Mouse (Mus musculus): Measurements from ENCODE around the gene Cd40. TPM values are rescaled to one million over a fixed set of nuclear protein-coding genes. Genes with fewer than 3 reads are reported as not detected.
A peak's percentile ranks its signal among the peaks of the same experiment; 100 is the strongest.

Gene Cd40
- polyA plus RNA-seq, 1 experiment from 2014 or later, result 7.1 TPM

- peaks cover 14% of the 10 kb centered on the region; the same call in 1 of the 2 replicates for H3K4me1 ChIP-seq
- H3K9ac ChIP-seq, result no peak overlapping the region
- H3K4me2 ChIP-seq, result no peak overlapping the region
- no peak for ATAC-seq (ENCODE audit: insufficient read depth, low FRiP score, low read depth)
- no peak overlapping the region for H3K27ac ChIP-seq
- no peaks in the 10 kb centered on the region for H3K9me3 ChIP-seq
- 0 out of 2 replicates have a peak, but pooled peaks cover 7% of the 10 kb centered on the region for H3K27me3 ChIP-seq (replicated peaks)
- H3K36me3 ChIP-seq, result no peaks in the 10 kb centered on the region
- WGBS, result 86% methylated on average over 4 of the region's 4 CpGs
- H3K4me3 ChIP-seq (replicated peaks), result no peak overlapping the region
Observed at GRCm38 (mm10) chr2:165059961-165060360, 4.5 kb downstream of the Cd40 start.

GRCm38 (mm10) chr2:165061638-165062433 lies 6.4 kb downstream of the Cd40 start:
- Histone ChIP-seq H3K9ac (no peak overlapping the region), H3K27ac (no peak overlapping the region), H3K4me3 (replicated peaks) (no peak overlapping the region), H3K9me3 (no peaks in the 10 kb centered on the region), H3K4me2 (no peak overlapping the region; the same call in 1 of the 2 replicates), H3K4me1 (0 out of 2 replicates have a peak, but pooled peaks cover 5% of the 10 kb centered on the region), H3K36me3 (no peaks in the 10 kb centered on the region), H3K27me3 (replicated peaks) (0 out of 2 replicates have a peak, but pooled peaks cover under 1% of the 10 kb centered on the region)
- 45% methylated on average over 16 of the region's 16 CpGs for WGBS
- no peak for ATAC-seq (ENCODE audit: insufficient read depth, low FRiP score, low read depth)

DNA sequence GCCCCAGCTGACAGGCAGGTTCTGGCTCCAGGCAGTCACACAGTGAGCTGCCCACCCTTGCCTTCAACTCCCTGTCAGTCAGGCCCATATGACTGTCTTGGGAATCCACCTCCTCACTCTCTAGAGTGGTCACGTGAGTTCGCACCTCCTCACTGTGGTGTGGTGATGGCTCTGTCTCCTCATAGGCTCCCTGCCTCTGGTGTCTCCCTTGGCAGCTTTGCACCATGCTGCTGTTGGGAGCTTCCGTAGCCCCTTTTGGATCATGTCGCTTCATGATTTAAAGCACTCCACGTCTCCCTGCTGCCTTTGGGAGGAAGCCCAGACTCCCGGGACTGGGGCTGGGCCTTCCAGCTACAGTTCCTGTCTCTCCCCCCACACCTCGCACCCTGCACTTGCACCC lies 9.1 kb downstream of the Cd40 start:
- Histone ChIP-seq H3K36me3 (no peaks in the 10 kb centered on the region), H3K27ac (no peak overlapping the region), H3K4me2 (no peak overlapping the region), H3K9me3 (no peaks in the 10 kb centered on the region), H3K27me3 (replicated peaks) (no peaks in the 10 kb centered on the region), H3K4me1 (0 out of 2 replicates have a peak, but pooled peaks cover 5% of the 10 kb centered on the region), H3K4me3 (replicated peaks) (no peak overlapping the region), H3K9ac (no peak overlapping the region)
- no peak for ATAC-seq (ENCODE audit: insufficient read depth, low FRiP score, low read depth)
- WGBS, result 49% methylated on average over 7 of the region's 7 CpGs

- ATAC-seq (ENCODE audit: insufficient read depth, low FRiP score, low read depth), result no peak
- no peak overlapping the region for H3K4me3 ChIP-seq (replicated peaks)
- 0 out of 2 replicates have a peak, but pooled peaks cover 4% of the 10 kb centered on the region for H3K4me1 ChIP-seq
- no peak overlapping the region for H3K9ac ChIP-seq
- 53% methylated on average over 2 of the region's 2 CpGs for WGBS
- H3K9me3 ChIP-seq, result no peaks in the 10 kb centered on the region
- peaks cover 20% of the 10 kb centered on the region for H3K27me3 ChIP-seq (replicated peaks)
- no peak overlapping the region for H3K27ac ChIP-seq
- no peaks in the 10 kb centered on the region for H3K36me3 ChIP-seq
- no peak overlapping the region for H3K4me2 ChIP-seq
Observed at GRCm38 (mm10) chr2:165068806-165069205, 13.4 kb downstream of the Cd40 start.

DNA sequence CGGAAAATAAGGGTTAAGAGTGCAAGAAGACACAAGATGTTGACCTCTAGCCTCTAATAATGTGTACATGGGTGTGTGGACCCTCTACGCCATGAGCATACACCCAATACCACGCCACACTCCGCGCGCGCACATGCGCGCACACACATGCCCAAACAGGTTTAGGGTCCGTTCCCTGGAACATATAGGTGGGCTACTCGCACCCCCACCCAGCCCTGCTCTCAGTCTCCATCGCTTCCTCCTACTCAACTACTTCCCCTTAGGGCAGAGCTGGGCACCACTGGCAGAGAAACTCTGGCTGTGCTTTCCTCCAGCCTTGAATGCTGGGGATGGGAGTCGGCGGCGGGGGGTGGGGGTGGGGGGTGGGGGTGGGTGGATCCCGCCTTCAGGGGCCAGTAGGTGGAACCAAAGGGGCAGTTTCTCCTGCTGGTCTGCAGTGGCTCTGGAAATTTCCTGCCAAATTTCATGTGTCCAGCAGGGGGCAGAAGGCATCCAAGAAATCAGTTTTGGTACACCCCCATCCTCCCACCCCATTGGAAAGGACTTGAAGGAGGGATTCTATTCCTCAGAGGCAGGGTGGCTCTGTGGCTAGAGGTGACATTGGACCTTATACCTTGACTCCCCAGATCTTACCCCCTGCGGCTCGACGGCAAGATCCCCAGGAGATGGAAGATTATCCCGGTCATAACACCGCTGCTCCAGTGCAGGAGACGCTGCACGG lies 14.8 kb downstream of the Cd40 start:
- 0 out of 2 replicates have a peak, but pooled peaks cover 4% of the 10 kb centered on the region for H3K4me1 ChIP-seq
- H3K9ac ChIP-seq, result no peak overlapping the region
- 17% methylated on average over 23 of the region's 23 CpGs for WGBS
- no peak overlapping the region for H3K27ac ChIP-seq
- no peaks in the 10 kb centered on the region for H3K36me3 ChIP-seq
- H3K4me3 ChIP-seq (replicated peaks), result no peak overlapping the region
- ATAC-seq (ENCODE audit: insufficient read depth, low FRiP score, low read depth), result no peak
- peaks cover 31% of the 10 kb centered on the region for H3K27me3 ChIP-seq (replicated peaks)
- peak overlapping the region; percentile 23; the same call in 1 of the 2 replicates for H3K4me2 ChIP-seq
- no peaks in the 10 kb centered on the region for H3K9me3 ChIP-seq

- Histone ChIP-seq H3K36me3 (no peaks in the 10 kb centered on the region), H3K4me2 (no peak overlapping the region), H3K4me3 (replicated peaks) (no peak overlapping the region), H3K4me1 (0 out of 2 replicates have a peak, but pooled peaks cover 4% of the 10 kb centered on the region), H3K27ac (no peak overlapping the region), H3K9me3 (no peaks in the 10 kb centered on the region), H3K27me3 (replicated peaks) (peaks cover 60% of the 10 kb centered on the region), H3K9ac (no peak overlapping the region)
- WGBS, result 22% methylated on average over 9 of the region's 9 CpGs
- no peak for ATAC-seq (ENCODE audit: insufficient read depth, low FRiP score, low read depth)
Observed at GRCm38 (mm10) chr2:165073381-165073781, 18.0 kb downstream of the Cd40 start.

GRCm38 (mm10) chr2:165074081-165074884 lies 18.9 kb downstream of the Cd40 start:
- no peaks in the 10 kb centered on the region for H3K36me3 ChIP-seq
- H3K27me3 ChIP-seq (replicated peaks), result peaks cover 68% of the 10 kb centered on the region
- no peak overlapping the region for H3K4me3 ChIP-seq (replicated peaks)
- 39% methylated on average over 11 of the region's 11 CpGs for WGBS
- H3K9me3 ChIP-seq, result no peaks in the 10 kb centered on the region
- no peak overlapping the region for H3K27ac ChIP-seq
- no peak overlapping the region for H3K9ac ChIP-seq
- H3K4me1 ChIP-seq, result 0 out of 2 replicates have a peak, but pooled peaks cover 4% of the 10 kb centered on the region
- no peak overlapping the region for H3K4me2 ChIP-seq
- ATAC-seq (ENCODE audit: insufficient read depth, low FRiP score, low read depth), result 0 out of 2 replicates have a peak, but pooled peaks have one; percentile 24

- no peak for ATAC-seq (ENCODE audit: insufficient read depth, low FRiP score, low read depth)
- H3K9me3 ChIP-seq, result no peaks in the 10 kb centered on the region
- 41% methylated on average over 2 of the region's 2 CpGs for WGBS
Observed at GRCm38 (mm10) chr2:165074937-165075336, 19.5 kb downstream of the Cd40 start.

GRCm38 (mm10) chr2:165077055-165077454 lies 21.6 kb downstream of the Cd40 start:
- Histone ChIP-seq H3K4me2 (no peak overlapping the region), H3K9me3 (no peaks in the 10 kb centered on the region), H3K9ac (no peak overlapping the region), H3K4me1 (no peaks in the 10 kb centered on the region), H3K27ac (no peak overlapping the region), H3K4me3 (replicated peaks) (no peak overlapping the region), H3K27me3 (replicated peaks) (peaks cover 84% of the 10 kb centered on the region), H3K36me3 (no peaks in the 10 kb centered on the region)
- 13% methylated on average over 9 of the region's 9 CpGs for WGBS
- ATAC-seq (ENCODE audit: insufficient read depth, low FRiP score, low read depth), result no peak

More at GRCm38 (mm10) chr2:165074937-165075336, 19.5 kb downstream of the Cd40 start:
- Histone ChIP-seq H3K4me1 (0 out of 2 replicates have a peak, but pooled peaks cover 3% of the 10 kb centered on the region), H3K4me2 (no peak overlapping the region), H3K9ac (no peak overlapping the region), H3K27ac (no peak overlapping the region), H3K36me3 (no peaks in the 10 kb centered on the region), H3K4me3 (replicated peaks) (no peak overlapping the region), H3K27me3 (replicated peaks) (peaks cover 75% of the 10 kb centered on the region)

GRCm38 (mm10) chr2:165078045-165078444 lies 22.6 kb downstream of the Cd40 start:
- Histone ChIP-seq H3K4me2 (no peak overlapping the region), H3K9ac (no peak overlapping the region), H3K27me3 (replicated peaks) (peaks cover 78% of the 10 kb centered on the region), H3K9me3 (no peaks in the 10 kb centered on the region), H3K4me1 (no peaks in the 10 kb centered on the region), H3K27ac (no peak overlapping the region), H3K4me3 (replicated peaks) (no peak overlapping the region), H3K36me3 (no peaks in the 10 kb centered on the region)
- 65% methylated on average over 8 of the region's 8 CpGs for WGBS
- ATAC-seq (ENCODE audit: insufficient read depth, low FRiP score, low read depth), result no peak

GRCm38 (mm10) chr2:165078605-165079004 lies 23.2 kb downstream of the Cd40 start:
- Histone ChIP-seq H3K4me2 (no peak overlapping the region), H3K4me1 (no peaks in the 10 kb centered on the region), H3K9ac (no peak overlapping the region), H3K36me3 (no peaks in the 10 kb centered on the region), H3K27ac (no peak overlapping the region), H3K4me3 (replicated peaks) (no peak overlapping the region), H3K9me3 (no peaks in the 10 kb centered on the region), H3K27me3 (replicated peaks) (peaks cover 72% of the 10 kb centered on the region)
- ATAC-seq (ENCODE audit: insufficient read depth, low FRiP score, low read depth), result no peak
- 20% methylated on average over 10 of the region's 10 CpGs for WGBS
